Mouse (Mus musculus) neural tube, embryonic 13.5 days (tissue): ENCODE results near the gene St8sia2. TPM values are rescaled to one million over a fixed set of nuclear protein-coding genes. Genes with fewer than 3 reads are reported as not detected.
A peak's percentile ranks its signal among the peaks of the same experiment; 100 is the strongest.

Experiments used
- ATAC-seq: fragments of 200-750 bp; cut with Nextera tagmentation; 2 replicates; pipeline ENCODE4 v1.8.0; 2017; ENCODE audit warnings: low read depth, mild to moderate bottlenecking, moderate TSS enrichment, moderate library complexity
- H3K27ac ChIP-seq: fragments of 300-500 bp; sonication (generic); replicated peaks from 2 replicates; pipeline ENCODE4 v1.5.1; 2015; ENCODE audit warnings: moderate library complexity, mild to moderate bottlenecking, inconsistent platforms
- H3K27me3 ChIP-seq: fragments of 300-500 bp; sonication (generic); 2 replicates; pipeline ENCODE4 v1.6.1; 2015; ENCODE audit warnings: mild to moderate bottlenecking, inconsistent platforms
- H3K36me3 ChIP-seq: fragments of 300-500 bp; sonication (generic); 2 replicates; pipeline ENCODE4 v1.6.1; 2015; ENCODE audit warnings: mild to moderate bottlenecking, inconsistent platforms
- H3K4me1 ChIP-seq: fragments of 300-500 bp; sonication (generic); replicated peaks from 2 replicates; pipeline ENCODE4 v1.6.1; 2015; ENCODE audit warnings: inconsistent platforms
- H3K4me2 ChIP-seq: fragments of 300-500 bp; sonication (generic); 2 replicates; pipeline ENCODE4 v1.6.1; 2015; ENCODE audit warnings: inconsistent platforms, mild to moderate bottlenecking, moderate library complexity
- H3K4me3 ChIP-seq: fragments of 300-500 bp; sonication (generic); 2 replicates; pipeline ENCODE4 v1.5.1; 2015; ENCODE audit warnings: mild to moderate bottlenecking, inconsistent platforms
- H3K9ac ChIP-seq: fragments of 300-500 bp; sonication (generic); 2 replicates; pipeline ENCODE4 v1.6.1; 2015; ENCODE audit warnings: moderate library complexity, mild to moderate bottlenecking, inconsistent platforms
- H3K9me3 ChIP-seq: fragments of 300-500 bp; sonication (generic); 2 replicates; pipeline ENCODE4 v1.6.1; 2016; ENCODE audit warnings: inconsistent platforms
- WGBS: fragments of 180-500 bp; shearing (Covaris S2); methylation state at CpG from one replicate; pipeline ENCODE4 v1.1.7; 2015; 5-methylcytosine and 5-hydroxymethylcytosine counted together
- polyA plus RNA-seq: library from polyadenylated mRNA; unstranded; fragments of >200 nt; fragmentation: Nextera tagmentation; extraction: Ambion mirVana; gene quantifications from 2 replicates; pipeline ENCODE4 v1.2.1, GENCODE M21; 2015

Gene St8sia2
- 63.6 and 72.5 TPM in 2 replicates for polyA plus RNA-seq

- peaks cover 44% of the 10 kb centered on the region for H3K4me1 ChIP-seq
- H3K36me3 ChIP-seq, result no peaks in the 10 kb centered on the region
- under 1% methylated on average over 34 of the region's 42 CpGs for WGBS
- peak; percentile 87 for ATAC-seq
- H3K9ac ChIP-seq, result peak within 1 kb of the TSS; percentile 99
- H3K4me2 ChIP-seq, result peak within 1 kb of the TSS; percentile 85
- H3K27ac ChIP-seq, result peak within 1 kb of the TSS; percentile 98
- peak within 1 kb of the TSS; percentile 81 for H3K4me3 ChIP-seq
- H3K27me3 ChIP-seq, result peaks cover 15% of the 10 kb centered on the region
- H3K9me3 ChIP-seq, result no peaks in the 10 kb centered on the region
These were observed at the start of gene St8sia2 for GRCm38 (mm10) chr7:74013601-74014175. Gene St8sia2 (minus strand): TSS chr7:74013690.

- H3K27me3 ChIP-seq, result no peaks in the 10 kb centered on the region
- 94% methylated on average over 6 of the region's 6 CpGs for WGBS
- H3K36me3 ChIP-seq, result no peaks in the 10 kb centered on the region
- no peak overlapping the region for H3K4me3 ChIP-seq
- H3K9ac ChIP-seq, result no peak overlapping the region
- no peak overlapping the region for H3K27ac ChIP-seq
- ATAC-seq, result no peak
- H3K4me1 ChIP-seq, result no peaks in the 10 kb centered on the region
- H3K9me3 ChIP-seq, result no peaks in the 10 kb centered on the region
- no peak overlapping the region for H3K4me2 ChIP-seq
These were observed 47.6 kb upstream of the St8sia2 start for GRCm38 (mm10) chr7:74061076-74061475.

GRCm38 (mm10) chr7:74060306-74060946 lies 46.9 kb upstream of the St8sia2 start:
- no peak for ATAC-seq
- H3K4me3 ChIP-seq, result no peak overlapping the region
- WGBS, result 92% methylated on average over 3 of the region's 3 CpGs
- no peak overlapping the region for H3K9ac ChIP-seq
- no peak overlapping the region for H3K4me2 ChIP-seq
- no peaks in the 10 kb centered on the region for H3K36me3 ChIP-seq
- no peak overlapping the region for H3K27ac ChIP-seq
- no peaks in the 10 kb centered on the region for H3K27me3 ChIP-seq
- no peaks in the 10 kb centered on the region for H3K4me1 ChIP-seq
- H3K9me3 ChIP-seq, result no peaks in the 10 kb centered on the region

- Histone ChIP-seq H3K4me3 (no peak overlapping the region), H3K9me3 (no peaks in the 10 kb centered on the region), H3K36me3 (no peaks in the 10 kb centered on the region), H3K9ac (no peak overlapping the region), H3K4me2 (no peak overlapping the region), H3K27ac (no peak overlapping the region), H3K4me1 (no peaks in the 10 kb centered on the region), H3K27me3 (no peaks in the 10 kb centered on the region)
- no peak for ATAC-seq
- WGBS, result 85% methylated on average over 3 of the region's 3 CpGs
These were observed 46.2 kb upstream of the St8sia2 start for GRCm38 (mm10) chr7:74059684-74060083.

GRCm38 (mm10) chr7:74055753-74056152 lies 42.3 kb upstream of the St8sia2 start:
- no peaks in the 10 kb centered on the region for H3K36me3 ChIP-seq
- H3K9me3 ChIP-seq, result no peaks in the 10 kb centered on the region
- no peak overlapping the region for H3K9ac ChIP-seq
- no peak overlapping the region for H3K4me2 ChIP-seq
- H3K4me1 ChIP-seq, result no peaks in the 10 kb centered on the region
- ATAC-seq, result no peak
- H3K27ac ChIP-seq, result no peak overlapping the region
- no peak overlapping the region for H3K4me3 ChIP-seq
- 87% methylated on average over 3 of the region's 3 CpGs for WGBS
- H3K27me3 ChIP-seq, result no peaks in the 10 kb centered on the region

- no peaks in the 10 kb centered on the region for H3K9me3 ChIP-seq
- no peak for ATAC-seq
- no peak overlapping the region for H3K27ac ChIP-seq
- H3K27me3 ChIP-seq, result no peaks in the 10 kb centered on the region
- H3K4me2 ChIP-seq, result no peak overlapping the region
- no peaks in the 10 kb centered on the region for H3K36me3 ChIP-seq
- H3K4me3 ChIP-seq, result no peak overlapping the region
- WGBS, result 65% methylated on average over 2 of the region's 2 CpGs
- no peak overlapping the region for H3K9ac ChIP-seq
- peaks cover 15% of the 10 kb centered on the region for H3K4me1 ChIP-seq
These were observed 34.1 kb upstream of the St8sia2 start for GRCm38 (mm10) chr7:74047591-74047990.

GRCm38 (mm10) chr7:74045166-74045957 lies 31.9 kb upstream of the St8sia2 start:
- Histone ChIP-seq H3K9ac (no peak overlapping the region), H3K4me3 (no peak overlapping the region), H3K4me2 (no peak overlapping the region), H3K27me3 (no peaks in the 10 kb centered on the region; the same call in 1 of the 2 replicates), H3K9me3 (no peaks in the 10 kb centered on the region), H3K4me1 (peaks cover 15% of the 10 kb centered on the region), H3K36me3 (no peaks in the 10 kb centered on the region), H3K27ac (no peak overlapping the region)
- no peak for ATAC-seq
- WGBS, result 91% methylated on average over 8 of the region's 8 CpGs

- H3K4me2 ChIP-seq, result no peak overlapping the region
- no peaks in the 10 kb centered on the region for H3K9me3 ChIP-seq
- H3K27me3 ChIP-seq, result no peaks in the 10 kb centered on the region; the same call in 1 of the 2 replicates
- H3K9ac ChIP-seq, result no peak overlapping the region
- H3K4me1 ChIP-seq, result peaks cover 15% of the 10 kb centered on the region
- no peaks in the 10 kb centered on the region for H3K36me3 ChIP-seq
- no peak overlapping the region for H3K27ac ChIP-seq
- no peak for ATAC-seq
- WGBS, result 41% methylated on average over 13 of the region's 13 CpGs
- no peak overlapping the region for H3K4me3 ChIP-seq
These were observed 30.2 kb upstream of the St8sia2 start for GRCm38 (mm10) chr7:74043562-74044138.

- no peak overlapping the region for H3K9ac ChIP-seq
- no peaks in the 10 kb centered on the region for H3K9me3 ChIP-seq
- peaks cover 9% of the 10 kb centered on the region for H3K4me1 ChIP-seq
- no peak overlapping the region for H3K27ac ChIP-seq
- no peak overlapping the region for H3K4me2 ChIP-seq
- peak; percentile 63; the same call in 1 of the 2 replicates for ATAC-seq
- peaks cover 4% of the 10 kb centered on the region; the same call in 1 of the 2 replicates for H3K27me3 ChIP-seq
- H3K4me3 ChIP-seq, result no peak overlapping the region
- H3K36me3 ChIP-seq, result no peaks in the 10 kb centered on the region
- 12% methylated on average over 5 of the region's 5 CpGs for WGBS
These were observed 11.5 kb upstream of the St8sia2 start for GRCm38 (mm10) chr7:74025007-74025406.

GRCm38 (mm10) chr7:74024171-74024570 lies 10.7 kb upstream of the St8sia2 start:
- 52% methylated on average over 3 of the region's 3 CpGs for WGBS
- Histone ChIP-seq H3K4me2 (no peak overlapping the region), H3K4me1 (peaks cover 9% of the 10 kb centered on the region), H3K9me3 (no peaks in the 10 kb centered on the region), H3K27ac (0 out of 2 replicates have a peak overlapping the region, but pooled peaks have one; percentile 23), H3K27me3 (peaks cover 4% of the 10 kb centered on the region; the same call in 1 of the 2 replicates), H3K4me3 (no peak overlapping the region), H3K9ac (0 out of 2 replicates have a peak overlapping the region, but pooled peaks have one; percentile 17), H3K36me3 (no peaks in the 10 kb centered on the region)
- ATAC-seq, result no peak

GRCm38 (mm10) chr7:74022571-74022970 lies 9.1 kb upstream of the St8sia2 start:
- no peak overlapping the region for H3K9ac ChIP-seq
- H3K4me3 ChIP-seq, result no peak overlapping the region
- no peaks in the 10 kb centered on the region for H3K36me3 ChIP-seq
- no peak overlapping the region for H3K4me2 ChIP-seq
- peaks cover 9% of the 10 kb centered on the region; the same call in 1 of the 2 replicates for H3K27me3 ChIP-seq
- no peak overlapping the region for H3K27ac ChIP-seq
- no peaks in the 10 kb centered on the region for H3K9me3 ChIP-seq
- WGBS, result 65% methylated on average over 2 of the region's 2 CpGs
- ATAC-seq, result no peak
- H3K4me1 ChIP-seq, result peaks cover 9% of the 10 kb centered on the region

- 89% methylated on average over 6 of the region's 6 CpGs for WGBS
- Histone ChIP-seq H3K27me3 (peaks cover 9% of the 10 kb centered on the region; the same call in 1 of the 2 replicates), H3K4me1 (peaks cover 9% of the 10 kb centered on the region), H3K9ac (no peak overlapping the region), H3K27ac (no peak overlapping the region), H3K4me2 (no peak overlapping the region), H3K36me3 (no peaks in the 10 kb centered on the region), H3K9me3 (no peaks in the 10 kb centered on the region), H3K4me3 (no peak overlapping the region)
- ATAC-seq, result no peak
These were observed 8.3 kb upstream of the St8sia2 start for GRCm38 (mm10) chr7:74021771-74022170.
